Mouse (Mus musculus) forebrain, embryonic 11.5 days (tissue): ENCODE measurements around the gene Invs. TPM values are rescaled to one million over a fixed set of nuclear protein-coding genes. Genes with fewer than 3 reads are reported as not detected.

ENCODE experiments used
- ATAC-seq: fragments of 200-750 bp; cut with Nextera tagmentation; replicated peaks from 2 replicates; pipeline ENCODE4 v1.8.0; 2017; ENCODE audit warnings: moderate TSS enrichment; ENCODE audit not compliant: low FRiP score
- DNase-seq: peaks from one replicate; pipeline ENCODE4 v3.0.0-alpha.2; 2017; ENCODE audit warnings: low spot score
- H3K27ac ChIP-seq: fragments of 300-500 bp; sonication (generic); 2 replicates; pipeline ENCODE4 v1.5.1; 2014; ENCODE audit warnings: low read depth, low read length
- H3K27me3 ChIP-seq: fragments of 300-500 bp; sonication (generic); 2 replicates; pipeline ENCODE4 v1.6.1; 2014; ENCODE audit warnings: mild to moderate bottlenecking, low read length, mixed read lengths; ENCODE audit not compliant: control insufficient read depth, insufficient read depth
- H3K36me3 ChIP-seq: fragments of 300-500 bp; sonication (generic); 2 replicates; pipeline ENCODE4 v1.6.1; 2014; ENCODE audit warnings: mild to moderate bottlenecking, low read length, moderate library complexity, mixed read lengths; ENCODE audit not compliant: control insufficient read depth, insufficient read depth
- H3K4me1 ChIP-seq: fragments of 300-500 bp; sonication (generic); replicated peaks from 2 replicates; pipeline ENCODE4 v1.6.1; 2014; ENCODE audit warnings: low read length, mixed read lengths; ENCODE audit not compliant: control insufficient read depth, insufficient read depth
- H3K4me2 ChIP-seq: fragments of 300-500 bp; sonication (generic); 2 replicates; pipeline ENCODE4 v1.6.1; 2014; ENCODE audit warnings: low read depth, mild to moderate bottlenecking, low read length, moderate library complexity, mixed read lengths; ENCODE audit not compliant: severe bottlenecking
- H3K4me3 ChIP-seq: fragments of 300-500 bp; sonication (generic); 2 replicates; pipeline ENCODE4 v1.5.1; 2014; ENCODE audit warnings: low read depth, low read length
- H3K9ac ChIP-seq: fragments of 300-500 bp; sonication (generic); 2 replicates; pipeline ENCODE4 v1.6.1; 2014; ENCODE audit warnings: low read length
- H3K9me3 ChIP-seq: fragments of 300-500 bp; sonication (generic); 2 replicates; pipeline ENCODE4 v1.6.1; 2016; ENCODE audit warnings: low read length, mixed read lengths; ENCODE audit not compliant: control insufficient read depth
- WGBS: fragments of 180-500 bp; shearing (Covaris S2); extraction: QIAGEN DNeasy Blood & Tissue Kit; methylation state at CpG from one replicate; pipeline ENCODE4 v1.1.7; 2014; 5-methylcytosine and 5-hydroxymethylcytosine counted together
- polyA plus RNA-seq: library from polyadenylated mRNA; unstranded; fragments of >200 nt; fragmentation: Nextera tagmentation; extraction: Ambion mirVana; gene quantifications from 2 replicates; pipeline ENCODE4 v1.2.1, GENCODE M21; 2014

Invs gene
- polyA plus RNA-seq = 7.5 and 9.8 TPM in 2 replicates

GRCm38 (mm10) chr4:48279498-48280134, at the start of gene Invs, which contains the start of gene Erp44:
Gene Invs, plus strand, starts transcription at chr4:48279760.
Gene Erp44, minus strand, starts transcription at chr4:48279558.
- H3K27ac ChIP-seq = peak within 1 kb of the TSS; percentile 31
- peak within 1 kb of the TSS; percentile 95 for H3K9ac ChIP-seq
- no peaks in the 10 kb centered on the region for H3K36me3 ChIP-seq
- H3K9me3 ChIP-seq = no peaks in the 10 kb centered on the region
- H3K27me3 ChIP-seq = no peaks in the 10 kb centered on the region
- peak; percentile 96 for DNase-seq
- under 1% methylated on average over 38 of the region's 41 CpGs for WGBS
- peak; percentile 99 for ATAC-seq
- peak within 1 kb of the TSS; percentile 79 for H3K4me2 ChIP-seq
- no peaks in the 10 kb centered on the region; the same call in 1 of the 2 replicates for H3K4me1 ChIP-seq
- H3K4me3 ChIP-seq = peak within 1 kb of the TSS; percentile 93

DNA sequence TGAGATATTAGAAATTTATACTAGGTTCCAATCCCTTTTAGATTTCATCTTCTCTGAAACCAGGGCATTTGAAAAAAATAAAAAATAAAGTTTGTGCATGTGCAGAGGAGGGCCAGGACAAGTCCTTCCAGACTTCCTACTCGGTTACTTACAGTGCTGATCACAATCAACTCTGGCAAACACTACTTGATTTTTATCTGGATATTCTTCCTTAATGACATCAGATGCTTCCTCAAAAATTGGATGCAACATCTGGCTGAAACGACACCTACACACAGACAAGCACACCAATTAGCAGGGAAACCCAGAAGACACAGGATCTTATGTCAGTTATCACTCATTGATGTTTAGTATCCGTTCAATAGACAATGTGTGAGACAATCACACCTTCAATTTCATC, 42.8 kb upstream of the Invs start:
- H3K27me3 ChIP-seq = no peaks in the 10 kb centered on the region
- 89% methylated on average over 3 of the region's 3 CpGs for WGBS
- no peak overlapping the region for H3K27ac ChIP-seq
- H3K36me3 ChIP-seq = no peaks in the 10 kb centered on the region
- DNase-seq = no peak
- ATAC-seq = no peak
- H3K4me3 ChIP-seq = no peak overlapping the region
- H3K9me3 ChIP-seq = no peaks in the 10 kb centered on the region
- H3K9ac ChIP-seq = no peak overlapping the region
- H3K4me2 ChIP-seq = no peak overlapping the region
- H3K4me1 ChIP-seq = no peaks in the 10 kb centered on the region

GRCm38 (mm10) chr4:48239046-48239445, 40.5 kb upstream of the Invs start:
- ATAC-seq (no peak), DNase-seq (no peak)
- Histone ChIP-seq H3K4me1 (no peaks in the 10 kb centered on the region), H3K9ac (no peak overlapping the region), H3K36me3 (no peaks in the 10 kb centered on the region), H3K4me2 (no peak overlapping the region), H3K9me3 (no peaks in the 10 kb centered on the region), H3K27ac (no peak overlapping the region), H3K4me3 (no peak overlapping the region), H3K27me3 (no peaks in the 10 kb centered on the region)
- 91% methylated on average over 4 of the region's 4 CpGs for WGBS

DNA sequence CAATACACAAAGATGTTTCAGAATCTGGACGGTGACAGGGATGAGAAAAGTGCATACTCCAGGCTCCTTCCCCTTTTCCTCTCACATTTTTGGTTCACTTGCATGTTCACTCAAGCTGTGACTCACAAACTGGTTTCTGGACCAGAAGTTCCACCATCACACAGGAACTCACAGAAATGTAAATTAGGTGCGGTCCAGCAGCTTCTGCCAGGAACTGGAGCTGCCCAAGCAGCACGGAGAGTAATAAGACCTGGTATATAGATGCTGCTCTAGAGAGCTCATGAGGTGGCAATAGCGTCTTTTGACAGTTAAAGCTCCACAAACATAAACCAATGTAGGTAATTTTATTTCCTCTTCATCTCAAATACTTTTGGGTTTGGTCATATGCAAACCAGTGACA, 37.1 kb upstream of the Invs start:
- Histone ChIP-seq H3K27me3 (no peaks in the 10 kb centered on the region), H3K9me3 (no peaks in the 10 kb centered on the region), H3K4me3 (no peak overlapping the region), H3K36me3 (no peaks in the 10 kb centered on the region), H3K4me1 (no peaks in the 10 kb centered on the region), H3K9ac (no peak overlapping the region), H3K27ac (no peak overlapping the region), H3K4me2 (no peak overlapping the region)
- no peak for DNase-seq
- WGBS = 87% methylated on average over 4 of the region's 4 CpGs
- no peak for ATAC-seq

- no peak for DNase-seq
- Histone ChIP-seq H3K27me3 (no peaks in the 10 kb centered on the region), H3K4me1 (no peaks in the 10 kb centered on the region), H3K9ac (no peak overlapping the region), H3K4me3 (no peak overlapping the region), H3K9me3 (no peaks in the 10 kb centered on the region), H3K27ac (no peak overlapping the region), H3K4me2 (no peak overlapping the region), H3K36me3 (no peaks in the 10 kb centered on the region)
- WGBS = 91% methylated on average over 1 of the region's 1 CpGs
- ATAC-seq = no peak
These were observed 35.8 kb upstream of the Invs start for GRCm38 (mm10) chr4:48243737-48244136.

GRCm38 (mm10) chr4:48244280-48244679, 35.3 kb upstream of the Invs start:
- no peak for ATAC-seq
- Histone ChIP-seq H3K9me3 (no peaks in the 10 kb centered on the region), H3K27me3 (no peaks in the 10 kb centered on the region), H3K27ac (no peak overlapping the region), H3K36me3 (no peaks in the 10 kb centered on the region), H3K4me2 (no peak overlapping the region), H3K4me1 (no peaks in the 10 kb centered on the region), H3K9ac (no peak overlapping the region), H3K4me3 (no peak overlapping the region)
- WGBS = 91% methylated on average over 2 of the region's 2 CpGs
- DNase-seq = no peak

- no peak for DNase-seq
- ATAC-seq = no peak
- Histone ChIP-seq H3K4me3 (no peak overlapping the region), H3K4me1 (no peaks in the 10 kb centered on the region), H3K9me3 (no peaks in the 10 kb centered on the region), H3K9ac (no peak overlapping the region), H3K27me3 (no peaks in the 10 kb centered on the region), H3K4me2 (no peak overlapping the region), H3K36me3 (no peaks in the 10 kb centered on the region), H3K27ac (no peak overlapping the region)
These were observed 26.3 kb upstream of the Invs start for GRCm38 (mm10) chr4:48253266-48253665.

DNA sequence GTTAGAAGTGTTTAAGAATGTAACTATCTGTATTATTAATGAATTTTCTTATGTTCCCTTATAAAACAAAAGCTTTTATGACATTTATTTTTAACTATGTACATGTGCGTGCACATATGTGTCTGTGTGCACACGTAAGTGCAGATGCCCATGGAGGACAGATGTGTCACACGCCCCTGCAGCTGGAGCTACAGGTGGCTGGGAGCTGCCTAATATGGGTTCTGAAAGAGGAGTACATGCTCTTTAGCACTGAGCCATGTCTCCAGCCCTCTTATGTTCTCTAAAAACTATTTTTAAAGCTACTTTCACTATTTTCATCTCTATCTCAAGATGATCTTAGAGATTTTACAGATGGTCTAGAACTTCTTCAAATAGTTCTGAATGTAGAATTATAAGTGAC, 21.5 kb upstream of the Invs start:
- Histone ChIP-seq H3K4me1 (no peaks in the 10 kb centered on the region), H3K4me2 (no peak overlapping the region), H3K4me3 (no peak overlapping the region), H3K27me3 (no peaks in the 10 kb centered on the region), H3K27ac (no peak overlapping the region), H3K36me3 (no peaks in the 10 kb centered on the region), H3K9ac (no peak overlapping the region), H3K9me3 (no peaks in the 10 kb centered on the region)
- ATAC-seq = no peak
- DNase-seq = no peak
- WGBS = 98% methylated on average over 3 of the region's 3 CpGs

- H3K4me2 ChIP-seq = no peak overlapping the region
- no peaks in the 10 kb centered on the region for H3K27me3 ChIP-seq
- no peak overlapping the region for H3K27ac ChIP-seq
- no peak overlapping the region for H3K4me3 ChIP-seq
- ATAC-seq = no peak
- H3K9me3 ChIP-seq = no peaks in the 10 kb centered on the region
- DNase-seq = no peak
- H3K9ac ChIP-seq = no peak overlapping the region
- H3K36me3 ChIP-seq = no peaks in the 10 kb centered on the region
- H3K4me1 ChIP-seq = no peaks in the 10 kb centered on the region
- 91% methylated on average over 3 of the region's 3 CpGs for WGBS
These were observed 11.9 kb upstream of the Invs start for GRCm38 (mm10) chr4:48267683-48268082.
